Mouse (Mus musculus) CH12.LX (cell line): ENCODE measurements around the gene 2310039H08Rik. TPM values are rescaled to one million over a fixed set of nuclear protein-coding genes. Genes with fewer than 3 reads are reported as not detected.

Experiments used
- DNase-seq: peaks from one replicate; pipeline ENCODE4 v3.0.0-alpha.2; 2013; ENCODE audit errors: extremely low read depth
- H3K27ac ChIP-seq: 2 replicates; pipeline ENCODE4 v1.5.1; 2012; ENCODE audit warnings: low read depth, mild to moderate bottlenecking, control low read depth, moderate library complexity; ENCODE audit not compliant: insufficient read depth
- H3K27me3 ChIP-seq: replicated peaks from 2 replicates; pipeline ENCODE3; 2012; ENCODE audit warnings: inconsistent platforms
- H3K36me3 ChIP-seq, 2 experiments: replicated peaks in 1 of 2; 2 replicates each; pipeline versions ENCODE3 to v1.6.1; 2012; ENCODE audit warnings: inconsistent platforms in 1 of 2, low read length in 1 of 2, mild to moderate bottlenecking in 1 of 2, mixed read lengths in 1 of 2, moderate library complexity in 1 of 2; ENCODE audit not compliant: control insufficient read depth in 1 of 2, insufficient read depth in 1 of 2
- H3K4me1 ChIP-seq, 2 experiments: 2 replicates each; pipeline ENCODE4 v1.6.1; 2012; ENCODE audit warnings: inconsistent platforms in 1 of 2, moderate library complexity in 1 of 2; ENCODE audit not compliant: insufficient read depth in 2 of 2, control insufficient read depth in 1 of 2
- H3K4me2 ChIP-seq: 2 replicates; pipeline ENCODE4 v1.6.1; 2012; ENCODE audit warnings: low read depth, mild to moderate bottlenecking, control low read depth; ENCODE audit not compliant: poor library complexity, insufficient read depth, severe bottlenecking
- H3K4me3 ChIP-seq, 3 experiments: fragments of 150-350 bp in 1 of 3; sonication (generic) in 1 of 3; replicated peaks in 1 of 3; 2 replicates each; pipeline versions ENCODE3 to v1.5.1; 2011 to 2012; ENCODE audit warnings: low read depth in 2 of 3, low read length in 2 of 3, mild to moderate bottlenecking in 2 of 3, moderate library complexity in 2 of 3, control low read depth in 1 of 3, improper control_type of control experiment in 1 of 3, inconsistent platforms in 1 of 3, mixed read lengths in 1 of 3; ENCODE audit not compliant: poor library complexity in 1 of 3
- H3K79me2 ChIP-seq: replicated peaks from 2 replicates; pipeline ENCODE4 v1.6.1; 2012; ENCODE audit warnings: mild to moderate bottlenecking, moderate library complexity; ENCODE audit not compliant: control insufficient read depth, poor library complexity, insufficient read depth, severe bottlenecking; ENCODE audit errors: extremely low read depth
- H3K9ac ChIP-seq: 2 replicates; pipeline ENCODE4 v1.6.1; 2012; ENCODE audit warnings: low read depth, mild to moderate bottlenecking, control low read depth, moderate library complexity; ENCODE audit not compliant: insufficient read depth
- H3K9me3 ChIP-seq: replicated peaks from 2 replicates; pipeline ENCODE3; 2012; ENCODE audit warnings: low read length, inconsistent platforms, mixed read lengths
- BHLHE40 ChIP-seq: IDR thresholded peaks from 2 replicates; pipeline ENCODE4 v1.6.1; 2011; ENCODE audit warnings: mild to moderate bottlenecking, low read depth, low read length, improper control_type of control experiment
- CHD1 ChIP-seq: IDR thresholded peaks from 2 replicates; pipeline ENCODE4 v1.6.1; 2012; ENCODE audit warnings: low read depth, low read length, improper control_type of control experiment, inconsistent platforms
- CHD2 ChIP-seq: IDR thresholded peaks from 2 replicates; pipeline ENCODE4 v1.6.1; 2011; ENCODE audit warnings: low read length, improper control_type of control experiment
- CTCF ChIP-seq, 2 experiments: IDR thresholded peaks in 1 of 2; conservative IDR thresholded peaks in 1 of 2; 2 replicates each; pipeline ENCODE4 v1.5.1; 2011 to 2012; ENCODE audit warnings: low read depth in 2 of 2, low read length in 2 of 2, improper control_type of control experiment in 1 of 2, inconsistent platforms in 1 of 2, mild to moderate bottlenecking in 1 of 2, moderate library complexity in 1 of 2
- E2F4 ChIP-seq: IDR thresholded peaks from 2 replicates; pipeline ENCODE4 v1.6.1; 2011; ENCODE audit warnings: low read depth, low read length, improper control_type of control experiment; ENCODE audit not compliant: insufficient replicate concordance
- EP300 ChIP-seq: IDR thresholded peaks from 2 replicates; pipeline ENCODE4 v1.6.1; 2011; ENCODE audit warnings: low read length, improper control_type of control experiment
- ETS1 ChIP-seq: conservative IDR thresholded peaks from 2 replicates; pipeline ENCODE4 v1.6.1; 2012; ENCODE audit warnings: low read depth, mild to moderate bottlenecking, inconsistent platforms, low read length, improper control_type of control experiment, moderate library complexity
- HCFC1 ChIP-seq: IDR thresholded peaks from 2 replicates; pipeline ENCODE4 v1.6.1; 2012; ENCODE audit warnings: low read depth, mild to moderate bottlenecking, inconsistent platforms, low read length, improper control_type of control experiment
- JUN ChIP-seq: IDR thresholded peaks from 2 replicates; pipeline ENCODE4 v1.6.1; 2011; ENCODE audit warnings: low read depth, mild to moderate bottlenecking, low read length, improper control_type of control experiment, moderate library complexity; ENCODE audit not compliant: insufficient read depth
- JUND ChIP-seq: conservative IDR thresholded peaks from 2 replicates; pipeline ENCODE4 v1.6.1; 2011; ENCODE audit warnings: low read depth, low read length, improper control_type of control experiment
- KAT2A ChIP-seq: IDR thresholded peaks from 2 replicates; pipeline ENCODE4 v1.6.1; 2012; ENCODE audit warnings: low read length, improper control_type of control experiment, inconsistent platforms; ENCODE audit not compliant: insufficient replicate concordance
- MAX ChIP-seq: IDR thresholded peaks from 2 replicates; pipeline ENCODE4 v1.6.1; 2011; ENCODE audit warnings: low read length, improper control_type of control experiment
- MAZ ChIP-seq: IDR thresholded peaks from 2 replicates; pipeline ENCODE4 v1.6.1; 2012; ENCODE audit warnings: low read depth, mild to moderate bottlenecking, inconsistent platforms, low read length, improper control_type of control experiment, moderate library complexity
- MEF2A ChIP-seq: IDR thresholded peaks from 2 replicates; pipeline ENCODE4 v1.6.1; 2014; ENCODE audit warnings: low read depth, mild to moderate bottlenecking, inconsistent platforms, low read length, improper control_type of control experiment, borderline replicate concordance
- MXI1 ChIP-seq: IDR thresholded peaks from 2 replicates; pipeline ENCODE4 v1.6.1; 2011; ENCODE audit warnings: mild to moderate bottlenecking, low read depth, low read length, improper control_type of control experiment
- MYC ChIP-seq: IDR thresholded peaks from 2 replicates; pipeline ENCODE4 v1.6.1; 2011; ENCODE audit warnings: low read depth, mild to moderate bottlenecking, improper control_type of control experiment, low read length
- NELFE ChIP-seq: IDR thresholded peaks from 2 replicates; pipeline ENCODE4 v1.6.1; 2011; ENCODE audit warnings: low read depth, low read length, improper control_type of control experiment
- NRF1 ChIP-seq: IDR thresholded peaks from 2 replicates; pipeline ENCODE4 v1.6.1; 2014; ENCODE audit warnings: low read depth, mild to moderate bottlenecking, inconsistent platforms, low read length, improper control_type of control experiment, moderate library complexity
- PAX5 ChIP-seq: IDR thresholded peaks from 2 replicates; pipeline ENCODE4 v1.6.1; 2012; ENCODE audit warnings: low read length, inconsistent platforms, mixed read lengths
- POLR2A ChIP-seq: IDR thresholded peaks from 2 replicates; pipeline ENCODE4 v1.6.1; 2011; ENCODE audit warnings: low read depth, mild to moderate bottlenecking, improper control_type of control experiment, low read length
- RAD21 ChIP-seq: IDR thresholded peaks from 2 replicates; pipeline ENCODE4 v1.6.1; 2011; ENCODE audit warnings: low read depth, mild to moderate bottlenecking, low read length, improper control_type of control experiment, moderate library complexity
- TCF12 ChIP-seq: IDR thresholded peaks from 2 replicates; pipeline ENCODE4 v1.6.1; 2014; ENCODE audit warnings: low read depth, mild to moderate bottlenecking, inconsistent platforms, low read length, improper control_type of control experiment
- UBTF ChIP-seq: IDR thresholded peaks from 2 replicates; pipeline ENCODE4 v1.6.1; 2012; ENCODE audit warnings: low read depth, mild to moderate bottlenecking, inconsistent platforms, low read length, improper control_type of control experiment, moderate library complexity
- USF1 ChIP-seq: IDR thresholded peaks from 2 replicates; pipeline ENCODE4 v1.6.1; 2014; ENCODE audit warnings: low read depth, mild to moderate bottlenecking, inconsistent platforms, low read length, improper control_type of control experiment
- USF2 ChIP-seq: conservative IDR thresholded peaks from 2 replicates; pipeline ENCODE4 v1.6.1; 2011; ENCODE audit warnings: low read depth, low read length, improper control_type of control experiment
- ZC3H11A ChIP-seq: IDR thresholded peaks from 2 replicates; pipeline ENCODE4 v1.6.1; 2012; ENCODE audit warnings: low read depth, mild to moderate bottlenecking, inconsistent platforms, low read length, improper control_type of control experiment
- ZKSCAN1 ChIP-seq: IDR thresholded peaks from 2 replicates; pipeline ENCODE4 v1.6.1; 2012; ENCODE audit warnings: low read depth, inconsistent platforms, low read length, improper control_type of control experiment, borderline replicate concordance
- ZMIZ1 ChIP-seq: IDR thresholded peaks from 2 replicates; pipeline ENCODE4 v1.6.1; 2012; ENCODE audit warnings: low read depth, mild to moderate bottlenecking, inconsistent platforms, low read length, improper control_type of control experiment
- ZNF384 ChIP-seq: IDR thresholded peaks from 2 replicates; pipeline ENCODE4 v1.6.1; 2012; ENCODE audit warnings: low read depth, low read length, improper control_type of control experiment, inconsistent platforms
- dilution Hi-C: fragments of 300-500 bp; cut with MboI; formaldehyde crosslinking; loops from 2 replicates; pipeline ENCODE4 v1.14.3; 2020; ENCODE audit warnings: low sequenced_read_pairs; ENCODE audit not compliant: extremely low pct_unique_long_range_greater_than_20kb, extremely low pct_ligation_motif_present
- in situ Hi-C: fragments of 300-500 bp; cut with MboI; formaldehyde crosslinking; loops from 3 replicates; pipeline ENCODE4 v1.14.3; 2019; ENCODE audit warnings: low sequenced_read_pairs, low pct_ligation_motif_present, low pct_unique_long_range_greater_than_20kb, mixed read lengths
- polyA plus RNA-seq: library from polyadenylated mRNA; unstranded; fragments of >175 nt; gene quantifications from 2 replicates; pipeline ENCODE4 v1.2.1, GENCODE M21; 2012; ENCODE audit warnings: low read depth; ENCODE audit not compliant: insufficient read length
- total RNA-seq, 2 experiments: library from RNA; depleted of rRNA; stranded (reverse); fragments of 300-350 nt in 1 of 2; fragments of >200 nt in 1 of 2; gene quantifications; 2 replicates each; pipeline ENCODE4 v1.2.3; 2012 to 2014

Gene 2310039H08Rik
- total and polyA plus RNA-seq, 3 experiments, result 33.3 to 79.3 (median 65.8) TPM

DNA sequence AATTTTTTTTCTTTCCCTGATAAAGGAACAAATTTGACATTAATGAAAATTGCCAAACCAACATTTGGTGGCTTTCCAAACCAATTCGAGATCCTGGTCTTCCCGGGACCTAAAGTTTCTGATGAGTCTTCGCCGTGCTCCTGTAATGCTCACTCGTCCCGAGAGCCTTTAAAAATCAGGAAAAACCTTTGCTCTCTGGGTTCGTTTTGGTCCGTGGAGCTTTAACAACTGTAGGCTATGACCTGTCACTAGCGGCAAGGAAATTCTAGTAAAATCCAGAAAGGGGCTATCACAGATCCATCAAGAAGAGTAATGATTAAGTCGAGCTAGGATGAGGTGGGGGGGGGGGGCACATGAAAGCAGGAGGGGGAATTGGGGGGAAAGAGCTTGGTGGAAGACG, 9.4 kb downstream of the 2310039H08Rik start:
- Histone ChIP-seq H3K79me2 (peaks cover 40% of the 10 kb centered on the region), H3K27me3 (no peaks in the 10 kb centered on the region), H3K4me2 (peak overlapping the region; percentile 83; the same call in 1 of the 2 replicates), H3K9me3 (no peaks in the 10 kb centered on the region), H3K4me1 (peaks cover 10 to 30% of the 10 kb centered on the region in 2 experiments), H3K4me3 (peak overlapping the region; percentile 65 to 88 (median 84)), H3K9ac (peak overlapping the region; percentile 99), H3K27ac (peak overlapping the region; percentile 70), H3K36me3 (peaks cover 36% of the 10 kb centered on the region in 2 experiments)
- dilution Hi-C loops, result no loop called here
- no peak for TF ChIP-seq ZKSCAN1
- no peak for TF ChIP-seq UBTF
- no peak for TF ChIP-seq JUND
- TF ChIP-seq CHD2, result no peak
- no peak for TF ChIP-seq POLR2A
- no peak for TF ChIP-seq EP300
- no peak for TF ChIP-seq USF2
- TF ChIP-seq MEF2A, result no peak
- no peak for TF ChIP-seq ZC3H11A
- TF ChIP-seq PAX5, result no peak
- TF ChIP-seq MYC, result no peak
- TF ChIP-seq TCF12, result no peak
- no peak for TF ChIP-seq HCFC1
- DNase-seq, result no peak
- in situ Hi-C loops, result loop anchor here (10.0 kb wide), 1 partner anchor 103 kb away; no protein-coding TSS in a partner anchor

- Histone ChIP-seq H3K27me3 (no peaks in the 10 kb centered on the region), H3K9me3 (no peaks in the 10 kb centered on the region), H3K4me1 (peaks cover 10 to 30% of the 10 kb centered on the region in 2 experiments), H3K79me2 (peaks cover 40% of the 10 kb centered on the region), H3K27ac (peak within 1 kb of the TSS; percentile 70), H3K9ac (peak within 1 kb of the TSS; percentile 99), H3K4me2 (peak within 1 kb of the TSS; percentile 83; the same call in 1 of the 2 replicates), H3K4me3 (peak within 1 kb of the TSS; percentile 65 to 88 (median 84)), H3K36me3 (peaks cover 31% of the 10 kb centered on the region in 2 experiments)
- DNase-seq, result peak; percentile 95
- in situ Hi-C loops (loop anchor here (10.0 kb wide), 1 partner anchor 102 kb away; no protein-coding TSS in a partner anchor), dilution Hi-C loops (no loop called here)
- peak; percentile 87 for TF ChIP-seq HCFC1
- peak; percentile 97 for TF ChIP-seq MYC
- TF ChIP-seq MAZ, result peak; percentile 87; the same call in 1 of the 2 replicates
- TF ChIP-seq ZMIZ1, result peak; percentile 90; the same call in 1 of the 2 replicates
- peak; percentile 70 for TF ChIP-seq JUND
- peak; percentile 61; the same call in 1 of the 2 replicates for TF ChIP-seq E2F4
- peak; percentile 89 for TF ChIP-seq NRF1
- peak; percentile 40; the same call in 1 of the 2 replicates for TF ChIP-seq CHD2
- TF ChIP-seq TCF12, result peak; percentile 99
- TF ChIP-seq KAT2A, result peak; percentile 68; the same call in 1 of the 2 replicates
- peak; percentile 46; the same call in 1 of the 2 replicates for TF ChIP-seq ZNF384
- 0 out of 2 replicates have a peak, but pooled peaks have one; percentile 25 for TF ChIP-seq ETS1
- no peak for TF ChIP-seq ZKSCAN1
- TF ChIP-seq POLR2A, result peak; percentile 98
- TF ChIP-seq RAD21, result peak; percentile 80
- peak; percentile 52 for TF ChIP-seq EP300
- peak; percentile 63; the same call in 1 of the 2 replicates for TF ChIP-seq BHLHE40
- TF ChIP-seq CTCF (conservative IDR thresholded peaks at IDR 0.05 in 1 of 2, IDR thresholded peaks at IDR 0.05 in 1 of 2; ENCODE audit: low read depth in 2 of 2, low read length in 2 of 2), result peak; percentile 68 to 91
- peak; percentile 83; the same call in 1 of the 2 replicates for TF ChIP-seq MXI1
- peak; percentile 96 for TF ChIP-seq NELFE
- TF ChIP-seq MAX, result peak; percentile 71
- 0 out of 2 replicates have a peak, but pooled peaks have one; percentile 75 for TF ChIP-seq CHD1
- TF ChIP-seq JUN, result no peak; the same call in 1 of the 2 replicates
- no peak for TF ChIP-seq USF1
These were observed 10.1 kb downstream of the 2310039H08Rik start, which contains the start of gene Rpl7l1 for GRCm38 (mm10) chr17:46782341-46783221. Gene Rpl7l1, minus strand, starts transcription at chr17:46782672.
